Mouse (Mus musculus): ENCODE data around the gene 1110051M20Rik. TPM values are rescaled to one million over a fixed set of nuclear protein-coding genes. Genes with fewer than 3 reads are reported as not detected.
A peak's percentile ranks its signal among the peaks of the same experiment; 100 is the strongest.
"Not testable (repeated sequence)": the region's sequence is repeated elsewhere in the genome, so short reads cannot be mapped to it uniquely, and the experiment has no call there.

The 1110051M20Rik gene
- 10.3 and 11.9 TPM in 2 replicates for polyA plus RNA-seq (2012; rRNA removed)

- Histone ChIP-seq H3K27ac (ENCODE audit: control insufficient read depth, insufficient read depth, low read length) (no peak within 1 kb of the TSS), H3K36me3 (ENCODE audit: control insufficient read depth, insufficient read depth, low read length) (no peaks in the 10 kb centered on the region), H3K27me3 (ENCODE audit: control insufficient read depth, insufficient read depth, low read length) (no peaks in the 10 kb centered on the region), H3K4me3 (ENCODE audit: control insufficient read depth, insufficient read depth, low read length) (peak within 1 kb of the TSS; percentile 43), H3K4me1 (replicated peaks; ENCODE audit: control insufficient read depth, insufficient read depth, low read length) (peaks cover 2% of the 10 kb centered on the region; the same call in 1 of the 2 replicates)
- no peak for TF ChIP-seq CTCF (IDR thresholded peaks at IDR 0.05; ENCODE audit: borderline replicate concordance, control insufficient read depth, extremely low read depth, insufficient read depth, low read length, poor library complexity)
- no peak for TF ChIP-seq POLR2A (IDR thresholded peaks at IDR 0.05; ENCODE audit: control insufficient read depth, extremely low read depth, insufficient read depth, low read length, poor library complexity)
- WGBS, result 3% methylated on average over 19 of the region's 19 CpGs
- DNase-seq, result peak; percentile 80
Measured at GRCm38 (mm10) chr2:91444286-91444892, at the start of gene 1110051M20Rik. Gene 1110051M20Rik, minus strand, starts transcription at chr2:91444704.

GRCm38 (mm10) chr2:91493981-91494380, 49.5 kb upstream of the 1110051M20Rik start:
- H3K36me3 ChIP-seq (ENCODE audit: control insufficient read depth, insufficient read depth, low read length), result no peaks in the 10 kb centered on the region
- DNase-seq, result no peak
- 96% methylated on average over 9 of the region's 9 CpGs for WGBS
- no peaks in the 10 kb centered on the region for H3K27me3 ChIP-seq (ENCODE audit: control insufficient read depth, insufficient read depth, low read length)
- H3K4me3 ChIP-seq (ENCODE audit: control insufficient read depth, insufficient read depth, low read length), result no peak overlapping the region
- TF ChIP-seq POLR2A (IDR thresholded peaks at IDR 0.05; ENCODE audit: control insufficient read depth, extremely low read depth, insufficient read depth, low read length, poor library complexity) (no peak), CTCF (IDR thresholded peaks at IDR 0.05; ENCODE audit: borderline replicate concordance, control insufficient read depth, extremely low read depth, insufficient read depth, low read length, poor library complexity) (no peak)
- H3K27ac ChIP-seq (ENCODE audit: control insufficient read depth, insufficient read depth, low read length), result no peak overlapping the region
- H3K4me1 ChIP-seq (replicated peaks; ENCODE audit: control insufficient read depth, insufficient read depth, low read length), result peaks cover 10% of the 10 kb centered on the region

GRCm38 (mm10) chr2:91492071-91492635, 47.6 kb upstream of the 1110051M20Rik start:
- Histone ChIP-seq H3K36me3 (ENCODE audit: control insufficient read depth, insufficient read depth, low read length) (no peaks in the 10 kb centered on the region), H3K4me1 (replicated peaks; ENCODE audit: control insufficient read depth, insufficient read depth, low read length) (0 out of 2 replicates have a peak, but pooled peaks cover 2% of the 10 kb centered on the region), H3K27me3 (ENCODE audit: control insufficient read depth, insufficient read depth, low read length) (no peaks in the 10 kb centered on the region), H3K27ac (ENCODE audit: control insufficient read depth, insufficient read depth, low read length) (no peak overlapping the region), H3K4me3 (ENCODE audit: control insufficient read depth, insufficient read depth, low read length) (no peak overlapping the region)
- no peak for TF ChIP-seq POLR2A (IDR thresholded peaks at IDR 0.05; ENCODE audit: control insufficient read depth, extremely low read depth, insufficient read depth, low read length, poor library complexity)
- TF ChIP-seq CTCF (IDR thresholded peaks at IDR 0.05; ENCODE audit: borderline replicate concordance, control insufficient read depth, extremely low read depth, insufficient read depth, low read length, poor library complexity), result no peak
- 95% methylated on average over 12 of the region's 12 CpGs for WGBS
- DNase-seq, result no peak

GRCm38 (mm10) chr2:91487295-91487694, 42.8 kb upstream of the 1110051M20Rik start:
- peak; percentile 23 for DNase-seq
- H3K27me3 ChIP-seq (ENCODE audit: control insufficient read depth, insufficient read depth, low read length); H3K27ac ChIP-seq (ENCODE audit: control insufficient read depth, insufficient read depth, low read length); H3K4me1 ChIP-seq (replicated peaks; ENCODE audit: control insufficient read depth, insufficient read depth, low read length); H3K36me3 ChIP-seq (ENCODE audit: control insufficient read depth, insufficient read depth, low read length); H3K4me3 ChIP-seq (ENCODE audit: control insufficient read depth, insufficient read depth, low read length): not testable (repeated sequence)
- 35% methylated on average over 3 of the region's 3 CpGs for WGBS

- no peak for TF ChIP-seq CTCF (IDR thresholded peaks at IDR 0.05; ENCODE audit: borderline replicate concordance, control insufficient read depth, extremely low read depth, insufficient read depth, low read length, poor library complexity)
- no peak for TF ChIP-seq POLR2A (IDR thresholded peaks at IDR 0.05; ENCODE audit: control insufficient read depth, extremely low read depth, insufficient read depth, low read length, poor library complexity)
- 78% methylated on average over 6 of the region's 6 CpGs for WGBS
- Histone ChIP-seq H3K27ac (ENCODE audit: control insufficient read depth, insufficient read depth, low read length) (no peak overlapping the region), H3K27me3 (ENCODE audit: control insufficient read depth, insufficient read depth, low read length) (no peaks in the 10 kb centered on the region), H3K4me3 (ENCODE audit: control insufficient read depth, insufficient read depth, low read length) (no peak overlapping the region), H3K4me1 (replicated peaks; ENCODE audit: control insufficient read depth, insufficient read depth, low read length) (no peaks in the 10 kb centered on the region), H3K36me3 (ENCODE audit: control insufficient read depth, insufficient read depth, low read length) (no peaks in the 10 kb centered on the region)
- no peak for DNase-seq
Measured at GRCm38 (mm10) chr2:91485256-91485655, 40.8 kb upstream of the 1110051M20Rik start.

- no peak overlapping the region for H3K4me3 ChIP-seq (ENCODE audit: control insufficient read depth, insufficient read depth, low read length)
- no peak for DNase-seq
- H3K27me3 ChIP-seq (ENCODE audit: control insufficient read depth, insufficient read depth, low read length), result no peaks in the 10 kb centered on the region
- no peak for TF ChIP-seq POLR2A (IDR thresholded peaks at IDR 0.05; ENCODE audit: control insufficient read depth, extremely low read depth, insufficient read depth, low read length, poor library complexity)
- no peak for TF ChIP-seq CTCF (IDR thresholded peaks at IDR 0.05; ENCODE audit: borderline replicate concordance, control insufficient read depth, extremely low read depth, insufficient read depth, low read length, poor library complexity)
- H3K4me1 ChIP-seq (replicated peaks; ENCODE audit: control insufficient read depth, insufficient read depth, low read length), result no peaks in the 10 kb centered on the region
- H3K27ac ChIP-seq (ENCODE audit: control insufficient read depth, insufficient read depth, low read length), result no peak overlapping the region
- WGBS, result 24% methylated on average over 4 of the region's 4 CpGs
- no peaks in the 10 kb centered on the region for H3K36me3 ChIP-seq (ENCODE audit: control insufficient read depth, insufficient read depth, low read length)
Measured at GRCm38 (mm10) chr2:91484698-91485097, 40.2 kb upstream of the 1110051M20Rik start.
